Mouse (Mus musculus) lung, embryonic 14.5 days (tissue): Measurements from ENCODE around the gene Thegl. TPM values are rescaled to one million over a fixed set of nuclear protein-coding genes. Genes with fewer than 3 reads are reported as not detected.

Experiments used
- ATAC-seq: fragments of 200-750 bp; cut with Nextera tagmentation; 2 replicates; pipeline ENCODE4 v1.8.0; 2017; ENCODE audit warnings: mild to moderate bottlenecking, moderate TSS enrichment, moderate library complexity; ENCODE audit not compliant: insufficient read depth
- DNase-seq: peaks from one replicate; pipeline ENCODE4 v3.0.0-alpha.2; 2015
- H3K27ac ChIP-seq: fragments of 300-500 bp; sonication (generic); 2 replicates; pipeline ENCODE4 v1.5.1; 2014; ENCODE audit warnings: low read depth, mild to moderate bottlenecking, moderate library complexity
- H3K27me3 ChIP-seq: fragments of 300-500 bp; sonication (generic); 2 replicates; pipeline ENCODE4 v1.6.1; 2014; ENCODE audit warnings: low read length, control low read depth; ENCODE audit not compliant: insufficient read depth
- H3K36me3 ChIP-seq: fragments of 300-500 bp; sonication (generic); 2 replicates; pipeline ENCODE4 v1.6.1; 2014; ENCODE audit warnings: control low read depth; ENCODE audit not compliant: insufficient read depth
- H3K4me1 ChIP-seq: fragments of 300-500 bp; sonication (generic); 2 replicates; pipeline ENCODE4 v1.6.1; 2014; ENCODE audit warnings: antibody characterized with exemption, control low read depth; ENCODE audit not compliant: insufficient read depth
- H3K4me2 ChIP-seq: fragments of 300-500 bp; sonication (generic); 2 replicates; pipeline ENCODE4 v1.6.1; 2014; ENCODE audit warnings: mild to moderate bottlenecking
- H3K4me3 ChIP-seq: fragments of 300-500 bp; sonication (generic); 2 replicates; pipeline ENCODE4 v1.5.1; 2014; ENCODE audit warnings: low read depth, low read length
- H3K9ac ChIP-seq: fragments of 300-500 bp; sonication (generic); 2 replicates; pipeline ENCODE4 v1.6.1; 2014
- H3K9me3 ChIP-seq: fragments of 300-500 bp; sonication (generic); 2 replicates; pipeline ENCODE4 v1.6.1; 2016; ENCODE audit warnings: low read depth, low read length, control low read depth
- CTCF ChIP-seq: IDR thresholded peaks from 2 replicates; pipeline ENCODE4 v1.5.1; 2016; ENCODE audit warnings: antibody characterized with exemption, low read depth
- WGBS: fragments of 180-500 bp; shearing (Covaris S2); extraction: QIAGEN DNeasy Blood & Tissue Kit; methylation state at CpG from one replicate; pipeline ENCODE4 v1.1.7; 2014; 5-methylcytosine and 5-hydroxymethylcytosine counted together
- polyA plus RNA-seq: library from polyadenylated mRNA; unstranded; fragments of >200 nt; fragmentation: Nextera tagmentation; extraction: Ambion mirVana; gene quantifications from 2 replicates; pipeline ENCODE4 v1.2.1, GENCODE M21; 2014

The Thegl gene
- polyA plus RNA-seq, 1 experiment from 2014 or later: 0.30 TPM

GRCm38 (mm10) chr5:77087122-77087521 is 71.3 kb downstream of the Thegl start:
- no peaks in the 10 kb centered on the region for H3K36me3 ChIP-seq
- WGBS: 72% methylated on average over 3 of the region's 3 CpGs
- no peaks in the 10 kb centered on the region for H3K9me3 ChIP-seq
- H3K9ac ChIP-seq: no peak overlapping the region
- TF ChIP-seq CTCF: no peak
- no peaks in the 10 kb centered on the region for H3K27me3 ChIP-seq
- H3K4me1 ChIP-seq: no peaks in the 10 kb centered on the region
- H3K4me2 ChIP-seq: no peak overlapping the region
- DNase-seq (no peak), ATAC-seq (no peak)
- H3K27ac ChIP-seq: no peak overlapping the region
- no peak overlapping the region for H3K4me3 ChIP-seq

DNA sequence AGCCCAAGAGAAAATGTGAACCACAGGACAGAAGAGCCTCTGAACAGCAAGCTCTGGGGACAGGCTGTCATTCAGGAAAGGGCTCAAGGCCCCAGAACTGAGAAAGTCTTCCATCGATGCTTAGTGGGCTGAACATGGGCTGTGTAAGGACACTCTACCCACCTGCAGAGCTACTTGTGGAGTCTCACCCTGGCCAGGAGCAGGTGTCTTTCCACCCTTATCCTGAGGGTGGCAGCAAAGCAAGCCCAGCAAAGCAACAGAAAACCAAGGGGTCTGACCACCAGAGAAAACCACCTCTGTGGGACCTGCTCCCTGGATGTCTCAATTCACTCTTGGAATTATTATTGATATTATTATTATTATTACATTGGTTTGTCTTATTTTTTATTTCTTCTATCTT is 73.5 kb downstream of the Thegl start:
- no peak for ATAC-seq
- no peak overlapping the region for H3K9ac ChIP-seq
- no peak overlapping the region for H3K4me3 ChIP-seq
- H3K4me2 ChIP-seq: no peak overlapping the region
- no peaks in the 10 kb centered on the region for H3K27me3 ChIP-seq
- H3K27ac ChIP-seq: no peak overlapping the region
- no peaks in the 10 kb centered on the region for H3K4me1 ChIP-seq
- DNase-seq: peak; percentile 77
- H3K9me3 ChIP-seq: no peaks in the 10 kb centered on the region
- WGBS: 62% methylated on average over 1 of the region's 1 CpGs
- no peaks in the 10 kb centered on the region for H3K36me3 ChIP-seq
- TF ChIP-seq CTCF: peak; percentile 82

GRCm38 (mm10) chr5:77089901-77090300 is 74.1 kb downstream of the Thegl start:
- ATAC-seq (no peak), DNase-seq (no peak)
- Histone ChIP-seq H3K27ac (no peak overlapping the region), H3K9me3 (no peaks in the 10 kb centered on the region), H3K36me3 (no peaks in the 10 kb centered on the region), H3K4me3 (no peak overlapping the region), H3K4me1 (no peaks in the 10 kb centered on the region), H3K4me2 (no peak overlapping the region), H3K27me3 (no peaks in the 10 kb centered on the region), H3K9ac (no peak overlapping the region)
- TF ChIP-seq CTCF: no peak
- 82% methylated on average over 8 of the region's 8 CpGs for WGBS

- no peaks in the 10 kb centered on the region for H3K9me3 ChIP-seq
- DNase-seq: peak; percentile 63
- no peak overlapping the region for H3K4me2 ChIP-seq
- H3K4me1 ChIP-seq: 0 out of 2 replicates have a peak, but pooled peaks cover 2% of the 10 kb centered on the region
- no peak for ATAC-seq
- H3K4me3 ChIP-seq: no peak overlapping the region
- no peaks in the 10 kb centered on the region for H3K36me3 ChIP-seq
- TF ChIP-seq CTCF: no peak
- 50% methylated on average over 5 of the region's 5 CpGs for WGBS
- no peaks in the 10 kb centered on the region for H3K27me3 ChIP-seq
- H3K9ac ChIP-seq: no peak overlapping the region
- no peak overlapping the region for H3K27ac ChIP-seq
These were observed 74.8 kb downstream of the Thegl start for GRCm38 (mm10) chr5:77090521-77091096.

GRCm38 (mm10) chr5:77091923-77092322 is 76.1 kb downstream of the Thegl start:
- no peak for TF ChIP-seq CTCF
- no peak overlapping the region for H3K4me3 ChIP-seq
- no peaks in the 10 kb centered on the region for H3K27me3 ChIP-seq
- no peak overlapping the region for H3K4me2 ChIP-seq
- H3K9me3 ChIP-seq: no peaks in the 10 kb centered on the region
- DNase-seq (no peak), ATAC-seq (no peak)
- H3K4me1 ChIP-seq: 0 out of 2 replicates have a peak, but pooled peaks cover 2% of the 10 kb centered on the region
- no peaks in the 10 kb centered on the region for H3K36me3 ChIP-seq
- 59% methylated on average over 3 of the region's 3 CpGs for WGBS
- no peak overlapping the region for H3K27ac ChIP-seq
- no peak overlapping the region for H3K9ac ChIP-seq

DNA sequence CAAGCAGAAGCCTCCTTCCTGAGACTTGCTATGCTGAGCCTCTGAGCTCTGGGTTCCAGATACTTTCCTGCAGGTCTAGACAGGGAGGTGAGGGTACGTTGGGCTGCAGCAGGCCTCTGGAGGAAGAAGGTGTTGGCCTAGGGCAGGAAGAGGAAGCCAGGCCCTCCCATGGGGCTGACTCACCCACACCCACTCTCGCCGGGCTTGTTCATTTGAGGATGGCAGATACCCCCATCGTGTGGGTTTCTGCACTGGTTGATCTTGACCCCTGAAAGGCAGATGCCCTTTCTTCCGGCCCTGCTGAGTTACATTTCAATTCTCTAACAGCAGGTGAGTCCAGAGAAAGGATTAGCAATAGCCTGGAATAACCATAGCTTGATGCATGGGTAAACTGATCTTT is 76.7 kb downstream of the Thegl start:
- H3K4me3 ChIP-seq: no peak overlapping the region
- 67% methylated on average over 5 of the region's 5 CpGs for WGBS
- TF ChIP-seq CTCF: no peak
- H3K4me1 ChIP-seq: 0 out of 2 replicates have a peak, but pooled peaks cover 2% of the 10 kb centered on the region
- DNase-seq (no peak), ATAC-seq (no peak)
- peak overlapping the region; percentile 10; the same call in 1 of the 2 replicates for H3K4me2 ChIP-seq
- no peak overlapping the region for H3K27ac ChIP-seq
- H3K36me3 ChIP-seq: no peaks in the 10 kb centered on the region
- H3K9me3 ChIP-seq: no peaks in the 10 kb centered on the region
- no peak overlapping the region for H3K9ac ChIP-seq
- H3K27me3 ChIP-seq: no peaks in the 10 kb centered on the region

GRCm38 (mm10) chr5:77093961-77094360 is 78.1 kb downstream of the Thegl start:
- DNase-seq (no peak), ATAC-seq (no peak)
- Histone ChIP-seq H3K4me1 (0 out of 2 replicates have a peak, but pooled peaks cover 2% of the 10 kb centered on the region), H3K9me3 (no peaks in the 10 kb centered on the region), H3K4me3 (peak overlapping the region; percentile 60), H3K9ac (peak overlapping the region; percentile 65; the same call in 1 of the 2 replicates), H3K4me2 (peak overlapping the region; percentile 96), H3K36me3 (no peaks in the 10 kb centered on the region), H3K27ac (no peak overlapping the region), H3K27me3 (no peaks in the 10 kb centered on the region)
- no peak for TF ChIP-seq CTCF
- WGBS: 37% methylated on average over 8 of the region's 8 CpGs
